Mouse (Mus musculus) limb, embryonic 13.5 days (tissue): ENCODE measurements around the gene Rpl34. TPM values are rescaled to one million over a fixed set of nuclear protein-coding genes. Genes with fewer than 3 reads are reported as not detected.

Experiments used
- ATAC-seq: fragments of 200-750 bp; cut with Nextera tagmentation; 2 replicates; pipeline ENCODE4 v1.8.0; 2017; ENCODE audit warnings: low read depth, moderate number of reproducible peaks, moderate TSS enrichment; ENCODE audit not compliant: low FRiP score
- H3K27ac ChIP-seq: fragments of 300-500 bp; sonication (generic); 2 replicates; pipeline ENCODE4 v1.5.1; 2015; ENCODE audit warnings: inconsistent platforms, mild to moderate bottlenecking, moderate library complexity
- H3K27me3 ChIP-seq: fragments of 300-500 bp; sonication (generic); 2 replicates; pipeline ENCODE4 v1.6.1; 2015; ENCODE audit warnings: mild to moderate bottlenecking, inconsistent platforms
- H3K36me3 ChIP-seq: fragments of 300-500 bp; sonication (generic); 2 replicates; pipeline ENCODE4 v1.6.1; 2015; ENCODE audit warnings: inconsistent platforms, mild to moderate bottlenecking, moderate library complexity
- H3K4me1 ChIP-seq: fragments of 300-500 bp; sonication (generic); 2 replicates; pipeline ENCODE4 v1.6.1; 2015; ENCODE audit warnings: inconsistent platforms
- H3K4me2 ChIP-seq: fragments of 300-500 bp; sonication (generic); replicated peaks from 2 replicates; pipeline ENCODE4 v1.6.1; 2015; ENCODE audit warnings: inconsistent platforms, mild to moderate bottlenecking, moderate library complexity
- H3K4me3 ChIP-seq: fragments of 300-500 bp; sonication (generic); 2 replicates; pipeline ENCODE4 v1.5.1; 2015; ENCODE audit warnings: moderate library complexity, mild to moderate bottlenecking, inconsistent platforms
- H3K9ac ChIP-seq: fragments of 300-500 bp; sonication (generic); 2 replicates; pipeline ENCODE4 v1.6.1; 2015; ENCODE audit warnings: mild to moderate bottlenecking, inconsistent platforms
- H3K9me3 ChIP-seq: fragments of 300-500 bp; sonication (generic); 2 replicates; pipeline ENCODE4 v1.6.1; 2016; ENCODE audit warnings: inconsistent platforms
- WGBS: fragments of 180-500 bp; shearing (Covaris S2); methylation state at CpG from one replicate; pipeline ENCODE4 v1.1.7; 2015; 5-methylcytosine and 5-hydroxymethylcytosine counted together
- polyA plus RNA-seq: library from polyadenylated mRNA; unstranded; fragments of >200 nt; fragmentation: Nextera tagmentation; extraction: Ambion mirVana; gene quantifications from 2 replicates; pipeline ENCODE4 v1.2.1, GENCODE M21; 2015

Gene Rpl34
- polyA plus RNA-seq, 1 experiment from 2014 or later = 879 TPM

DNA sequence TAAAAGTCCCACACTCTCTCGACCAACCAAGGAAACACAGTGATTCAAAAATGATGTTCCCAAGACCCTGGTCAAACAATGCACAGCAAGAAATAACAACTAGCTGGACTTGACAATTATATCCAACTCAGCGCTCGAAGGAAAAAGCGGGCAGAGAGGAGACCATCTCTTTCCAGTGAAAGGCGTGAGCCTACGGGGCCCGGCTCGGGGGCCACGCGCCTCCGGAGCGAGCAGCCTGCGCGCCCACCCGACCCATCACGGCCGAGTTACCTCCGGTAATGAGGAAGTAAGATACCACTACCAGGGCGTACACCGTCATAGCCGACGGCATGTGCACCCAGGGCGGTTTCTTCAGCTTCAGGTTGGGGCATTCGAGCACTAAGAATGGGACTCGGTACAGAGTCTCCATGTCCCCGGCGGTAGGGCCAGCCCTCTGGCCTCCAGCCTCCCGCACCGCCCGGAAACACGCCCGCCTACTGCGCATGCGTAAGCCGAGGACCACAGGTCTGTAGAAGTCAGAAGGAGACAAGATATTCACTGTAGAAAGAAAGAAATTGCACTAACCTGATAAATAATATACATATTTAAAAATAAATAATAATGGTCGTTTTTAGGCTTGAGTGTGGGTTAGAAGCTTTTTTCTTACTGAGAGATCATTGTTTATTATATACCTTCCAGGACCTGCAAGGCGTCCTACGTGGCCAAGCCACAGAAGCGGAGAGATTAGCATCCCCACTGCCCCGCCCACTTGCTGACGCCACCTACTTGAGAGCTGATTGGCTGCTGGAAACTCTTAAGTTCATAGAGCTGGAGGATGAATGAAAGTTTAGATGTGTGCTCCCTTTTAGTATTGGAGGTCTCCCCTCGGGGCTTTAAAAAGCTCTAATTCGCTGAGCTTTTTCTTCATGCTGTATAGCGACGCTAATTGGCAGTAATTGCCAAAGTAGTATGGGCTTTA is 21.0 kb downstream of the Rpl34 start, which contains the start of gene Ostc:
Gene Ostc, minus strand, starts transcription at position 478 of the 958 bp plus-strand sequence.
- H3K27me3 ChIP-seq = no peaks in the 10 kb centered on the region
- H3K4me2 ChIP-seq = peak within 1 kb of the TSS; percentile 76
- WGBS = under 1% methylated on average over 45 of the region's 45 CpGs
- peak within 1 kb of the TSS; percentile 89 for H3K9ac ChIP-seq
- peak; percentile 96 for ATAC-seq
- peak within 1 kb of the TSS; percentile 79 for H3K4me3 ChIP-seq
- peak within 1 kb of the TSS; percentile 80 for H3K27ac ChIP-seq
- peaks cover 22% of the 10 kb centered on the region for H3K4me1 ChIP-seq
- H3K36me3 ChIP-seq = peaks cover 5% of the 10 kb centered on the region; the same call in 1 of the 2 replicates
- no peaks in the 10 kb centered on the region for H3K9me3 ChIP-seq

GRCm38 (mm10) chr3:130708529-130708928 is 21.7 kb downstream of the Rpl34 start:
- Histone ChIP-seq H3K36me3 (peaks cover 11% of the 10 kb centered on the region), H3K27ac (peak overlapping the region; percentile 80), H3K9ac (peak overlapping the region; percentile 89), H3K27me3 (no peaks in the 10 kb centered on the region), H3K4me2 (peak overlapping the region; percentile 76), H3K4me1 (peaks cover 22% of the 10 kb centered on the region), H3K4me3 (peak overlapping the region; percentile 79), H3K9me3 (no peaks in the 10 kb centered on the region)
- 0% methylated on average over 5 of the region's 5 CpGs for WGBS
- no peak for ATAC-seq

- Histone ChIP-seq H3K4me3 (no peak overlapping the region), H3K4me2 (no peak overlapping the region), H3K9ac (no peak overlapping the region), H3K4me1 (peaks cover 4% of the 10 kb centered on the region), H3K36me3 (peaks cover 68% of the 10 kb centered on the region), H3K27ac (no peak overlapping the region), H3K9me3 (no peaks in the 10 kb centered on the region), H3K27me3 (no peaks in the 10 kb centered on the region)
- ATAC-seq = no peak
- WGBS = 73% methylated on average over 6 of the region's 6 CpGs
These were observed 27.9 kb downstream of the Rpl34 start for GRCm38 (mm10) chr3:130702289-130702688.

DNA sequence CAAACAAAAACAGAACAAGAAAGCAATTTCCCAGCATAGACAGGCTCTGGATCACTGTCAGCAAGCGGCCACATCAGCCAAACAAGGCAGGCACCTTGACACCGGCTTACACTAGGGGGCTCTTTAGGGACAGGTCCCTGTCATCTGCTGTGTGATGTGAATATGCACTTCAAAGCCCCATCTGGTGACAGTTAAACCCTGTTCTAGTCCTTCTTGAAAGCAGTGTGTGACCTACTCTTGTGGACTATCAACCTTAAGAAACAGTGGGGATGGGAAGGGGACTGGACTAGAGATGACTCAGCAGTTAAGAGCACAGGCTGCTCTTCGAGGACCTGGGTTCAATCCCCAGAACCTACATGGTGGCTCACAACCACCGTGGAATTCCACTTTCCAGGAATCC is 32.6 kb downstream of the Rpl34 start:
- H3K4me1 ChIP-seq = no peaks in the 10 kb centered on the region
- H3K36me3 ChIP-seq = peaks cover 79% of the 10 kb centered on the region
- WGBS = 78% methylated on average over 4 of the region's 4 CpGs
- no peaks in the 10 kb centered on the region for H3K9me3 ChIP-seq
- H3K4me2 ChIP-seq = no peak overlapping the region
- ATAC-seq = no peak
- H3K4me3 ChIP-seq = no peak overlapping the region
- H3K9ac ChIP-seq = no peak overlapping the region
- no peaks in the 10 kb centered on the region for H3K27me3 ChIP-seq
- no peak overlapping the region for H3K27ac ChIP-seq

DNA sequence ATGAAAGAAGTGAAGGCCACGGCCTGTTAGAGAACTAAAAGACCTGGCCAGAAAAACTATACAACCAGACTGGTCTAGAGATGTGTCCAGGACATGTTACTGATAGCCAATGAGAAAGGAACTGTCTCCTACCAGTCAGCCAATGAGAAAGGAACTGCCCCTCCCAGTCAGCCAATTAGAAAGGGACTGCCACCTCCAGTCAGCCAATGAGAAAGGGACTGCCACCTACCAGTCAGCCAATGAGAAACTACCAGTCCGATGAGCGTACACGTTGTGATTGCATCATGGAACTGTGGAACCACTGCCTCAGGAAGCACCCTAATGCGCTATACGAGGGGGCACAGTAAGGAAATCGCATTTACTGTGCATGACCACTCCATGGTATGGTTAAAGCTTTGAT is 35.5 kb downstream of the Rpl34 start:
- WGBS = 92% methylated on average over 7 of the region's 7 CpGs
- Histone ChIP-seq H3K4me3 (no peak overlapping the region), H3K4me1 (peaks cover 14% of the 10 kb centered on the region), H3K27me3 (no peaks in the 10 kb centered on the region), H3K4me2 (no peak overlapping the region), H3K27ac (no peak overlapping the region), H3K9ac (no peak overlapping the region), H3K36me3 (peaks cover 52% of the 10 kb centered on the region), H3K9me3 (no peaks in the 10 kb centered on the region)
- ATAC-seq = no peak

GRCm38 (mm10) chr3:130694041-130694593 is 36.1 kb downstream of the Rpl34 start:
- Histone ChIP-seq H3K4me1 (peaks cover 19% of the 10 kb centered on the region), H3K9ac (no peak overlapping the region), H3K4me2 (no peak overlapping the region), H3K4me3 (no peak overlapping the region), H3K27ac (no peak overlapping the region), H3K9me3 (no peaks in the 10 kb centered on the region), H3K36me3 (peaks cover 46% of the 10 kb centered on the region), H3K27me3 (no peaks in the 10 kb centered on the region)
- ATAC-seq = no peak
- 67% methylated on average over 9 of the region's 9 CpGs for WGBS

GRCm38 (mm10) chr3:130691596-130692170 is 38.5 kb downstream of the Rpl34 start:
- peaks cover 21% of the 10 kb centered on the region for H3K4me1 ChIP-seq
- H3K27me3 ChIP-seq = no peaks in the 10 kb centered on the region
- H3K9ac ChIP-seq = peak overlapping the region; percentile 48; the same call in 1 of the 2 replicates
- no peak for ATAC-seq
- peak overlapping the region; percentile 66 for H3K4me2 ChIP-seq
- H3K36me3 ChIP-seq = peaks cover 24% of the 10 kb centered on the region
- H3K4me3 ChIP-seq = peak overlapping the region; percentile 33
- WGBS = 37% methylated on average over 12 of the region's 12 CpGs
- no peaks in the 10 kb centered on the region for H3K9me3 ChIP-seq
- no peak overlapping the region for H3K27ac ChIP-seq

DNA sequence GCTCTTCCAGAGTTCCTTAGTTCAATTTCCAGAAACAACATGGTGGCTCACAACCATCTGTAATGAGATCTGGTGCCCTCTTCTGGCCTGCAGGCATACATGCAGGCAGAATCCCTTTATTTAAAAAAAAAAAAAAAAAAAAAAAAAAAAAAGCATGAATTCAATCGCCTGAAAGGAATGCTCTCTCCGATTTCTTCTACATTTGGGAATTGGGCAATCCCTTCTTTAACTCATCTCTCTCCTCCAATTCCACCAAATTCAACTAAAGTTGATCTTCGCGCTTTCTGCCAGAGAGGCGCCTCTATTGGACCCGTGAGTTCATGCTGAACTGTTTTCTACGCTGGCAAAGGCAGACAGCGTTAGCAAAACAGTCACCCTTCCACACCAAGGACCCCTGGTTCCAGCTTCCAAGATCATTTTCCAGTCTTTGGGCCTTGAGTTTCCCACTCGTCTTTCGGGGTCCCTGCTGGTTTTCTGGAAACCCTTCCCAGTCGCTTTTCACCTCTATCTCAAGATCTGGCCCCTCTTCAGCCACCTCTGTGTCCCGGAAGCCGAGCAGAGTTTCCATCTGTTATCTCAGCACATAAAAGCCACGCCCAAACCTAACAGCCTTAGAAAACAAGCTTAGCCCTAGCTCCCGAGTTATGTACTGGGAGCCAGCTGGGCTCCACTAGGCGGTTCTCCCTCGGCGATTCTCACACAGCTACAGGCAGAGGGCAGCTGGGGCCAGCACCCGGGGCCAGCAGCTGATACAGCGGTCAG is 39.2 kb downstream of the Rpl34 start:
- H3K9ac ChIP-seq = peak overlapping the region; percentile 48
- no peak overlapping the region for H3K27ac ChIP-seq
- H3K36me3 ChIP-seq = peaks cover 18% of the 10 kb centered on the region
- H3K4me3 ChIP-seq = peak overlapping the region; percentile 33
- WGBS = 11% methylated on average over 20 of the region's 20 CpGs
- peak; percentile 54; the same call in 1 of the 2 replicates for ATAC-seq
- peaks cover 21% of the 10 kb centered on the region for H3K4me1 ChIP-seq
- H3K9me3 ChIP-seq = no peaks in the 10 kb centered on the region
- peak overlapping the region; percentile 66 for H3K4me2 ChIP-seq
- no peaks in the 10 kb centered on the region for H3K27me3 ChIP-seq

DNA sequence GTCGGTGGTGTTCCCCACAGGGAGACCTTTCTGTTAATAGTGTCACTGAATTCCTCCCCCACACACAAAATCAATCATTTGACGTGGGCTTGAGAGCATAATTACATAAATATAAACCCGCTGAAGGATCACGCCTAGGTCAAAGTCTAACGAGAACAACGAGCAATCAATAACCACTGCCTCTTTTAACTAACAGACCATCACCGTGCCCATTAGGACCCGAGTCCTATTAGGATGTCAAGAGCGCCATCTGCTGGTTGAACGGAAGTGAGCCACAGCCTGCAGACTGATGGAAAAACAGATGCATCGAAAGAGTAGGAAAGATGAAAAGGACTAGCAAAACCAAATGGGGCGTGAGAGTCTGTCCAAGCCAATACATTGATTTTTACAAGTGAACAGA is 40.6 kb downstream of the Rpl34 start:
- WGBS = 8% methylated on average over 12 of the region's 12 CpGs

DNA sequence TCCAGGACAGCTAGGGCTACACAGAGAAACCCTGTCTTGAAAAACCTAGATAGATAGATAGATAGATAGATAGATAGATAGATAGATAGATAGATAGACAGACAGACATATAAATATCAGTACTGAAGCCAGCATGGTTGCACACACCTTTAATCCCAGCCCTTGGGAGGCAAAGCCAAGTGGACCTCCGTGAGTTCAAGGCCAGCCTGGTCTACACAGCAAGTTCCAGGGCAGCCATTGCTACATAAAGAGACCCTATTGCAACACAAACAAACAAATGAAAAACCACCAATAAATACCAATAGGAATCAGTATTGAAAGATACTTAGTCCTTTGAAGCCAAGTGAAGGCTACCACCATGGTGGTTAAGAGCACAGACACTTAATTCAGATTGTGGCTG is 43.1 kb downstream of the Rpl34 start:
- H3K4me3 ChIP-seq = no peak overlapping the region
- H3K4me1 ChIP-seq = peaks cover 21% of the 10 kb centered on the region
- no peak overlapping the region for H3K9ac ChIP-seq
- H3K27ac ChIP-seq = no peak overlapping the region
- H3K4me2 ChIP-seq = no peak overlapping the region
- no peak for ATAC-seq
- H3K9me3 ChIP-seq = no peaks in the 10 kb centered on the region
- no peaks in the 10 kb centered on the region for H3K27me3 ChIP-seq
- 89% methylated on average over 1 of the region's 1 CpGs for WGBS
- no peaks in the 10 kb centered on the region for H3K36me3 ChIP-seq

More for the DNA sequence above, 40.6 kb downstream of the Rpl34 start:
- Histone ChIP-seq H3K36me3 (peaks cover 4% of the 10 kb centered on the region), H3K9ac (no peak overlapping the region), H3K4me1 (peaks cover 21% of the 10 kb centered on the region), H3K4me2 (peak overlapping the region; percentile 42), H3K4me3 (no peak overlapping the region), H3K9me3 (no peaks in the 10 kb centered on the region), H3K27me3 (no peaks in the 10 kb centered on the region), H3K27ac (no peak overlapping the region)
- 0 out of 2 replicates have a peak, but pooled peaks have one; percentile 45 for ATAC-seq

- Histone ChIP-seq H3K27me3 (no peaks in the 10 kb centered on the region), H3K4me3 (no peak overlapping the region), H3K4me2 (no peak overlapping the region), H3K9me3 (no peaks in the 10 kb centered on the region), H3K4me1 (0 out of 2 replicates have a peak, but pooled peaks cover 9% of the 10 kb centered on the region), H3K27ac (no peak overlapping the region), H3K36me3 (no peaks in the 10 kb centered on the region), H3K9ac (no peak overlapping the region)
- WGBS = 69% methylated on average over 8 of the region's 8 CpGs
- no peak for ATAC-seq
These were observed 45.2 kb downstream of the Rpl34 start for GRCm38 (mm10) chr3:130685014-130685366.
